Mouse (Mus musculus) adrenal gland, postnatal 25 days (tissue): ENCODE results near the gene Tnfrsf22. TPM values are rescaled to one million over a fixed set of nuclear protein-coding genes. Genes with fewer than 3 reads are reported as not detected.

ENCODE experiments used
- total RNA-seq: library from RNA; stranded (reverse); gene quantifications from 2 replicates; pipeline ENCODE4 v1.2.3, GENCODE M21; 2021

Gene Tnfrsf22
- total RNA-seq, 1 experiment from 2014 or later = 4.4 TPM

Other genes starting within 250 kb of the Tnfrsf22 start
- gene Cdkn1c, start 188.6 kb downstream of the Tnfrsf22 start, total RNA-seq = 669 and 905 TPM in 2 replicates
- gene Slc22a18, start 175.9 kb downstream of the Tnfrsf22 start, total RNA-seq = 1.2 and 1.4 TPM in 2 replicates
- 1.8 and 2.7 TPM in 2 replicates for gene Phlda2, start 146.5 kb downstream of the Tnfrsf22 start, total RNA-seq
- 117 and 135 TPM in 2 replicates for gene Nap1l4, start 100.6 kb downstream of the Tnfrsf22 start, total RNA-seq
- 47.3 and 74.9 TPM in 2 replicates for gene Cars, start 49.6 kb downstream of the Tnfrsf22 start, total RNA-seq
- gene Tnfrsf26, start 20.9 kb downstream of the Tnfrsf22 start, total RNA-seq = 1.0 and 1.4 TPM in 2 replicates
- gene Tnfrsf23, start 36.2 kb upstream of the Tnfrsf22 start, total RNA-seq = 1.4 and 2.7 TPM in 2 replicates
- 22.8 and 37.0 TPM in 2 replicates for gene Osbpl5, start 107.3 kb upstream of the Tnfrsf22 start, total RNA-seq
- 0.27 and 0.67 TPM in 2 replicates for gene Mrgprg, start 117.3 kb upstream of the Tnfrsf22 start, total RNA-seq
- 1.4 and 2.0 TPM in 2 replicates for gene Mrgpre, start 134.8 kb upstream of the Tnfrsf22 start, total RNA-seq
- 16.7 and 21.7 TPM in 2 replicates for gene Nadsyn1, start 173.2 kb upstream of the Tnfrsf22 start, total RNA-seq
- 1,142 and 1,301 TPM in 2 replicates for gene Dhcr7, start 173.5 kb upstream of the Tnfrsf22 start, total RNA-seq
- not detected in 2 replicates for gene Gm498, start 217.2 kb upstream of the Tnfrsf22 start, total RNA-seq